Mouse (Mus musculus) thymus, postnatal 4 days (tissue): ENCODE data around the gene Letm1.

Experiments used
- DNase-seq: peaks from one replicate; pipeline ENCODE4 v3.0.0; 2021

Gene Letm1

GRCm38 (mm10) chr5:33705612-33706349, 76.8 kb downstream of the Letm1 start:
- DNase-seq = no peak

- DNase-seq = no peak
These were observed 77.5 kb downstream of the Letm1 start for GRCm38 (mm10) chr5:33704945-33705611.

- no peak for DNase-seq
These were observed 78.6 kb downstream of the Letm1 start for GRCm38 (mm10) chr5:33703999-33704398.

GRCm38 (mm10) chr5:33701832-33702231, 80.8 kb downstream of the Letm1 start:
- no peak for DNase-seq

GRCm38 (mm10) chr5:33700010-33700409, 82.6 kb downstream of the Letm1 start:
- DNase-seq = no peak

GRCm38 (mm10) chr5:33698669-33699068, 83.9 kb downstream of the Letm1 start:
- no peak for DNase-seq

GRCm38 (mm10) chr5:33697947-33698512, 84.6 kb downstream of the Letm1 start:
- DNase-seq = no peak

GRCm38 (mm10) chr5:33697534-33697933, 85.1 kb downstream of the Letm1 start:
- no peak for DNase-seq

GRCm38 (mm10) chr5:33696430-33696829, 86.2 kb downstream of the Letm1 start:
- no peak for DNase-seq

- DNase-seq = no peak
These were observed 86.9 kb downstream of the Letm1 start for GRCm38 (mm10) chr5:33695718-33696121.

- peak; percentile 38 for DNase-seq
These were observed 87.5 kb downstream of the Letm1 start for GRCm38 (mm10) chr5:33694848-33695717.

GRCm38 (mm10) chr5:33694461-33694847, 88.2 kb downstream of the Letm1 start:
- no peak for DNase-seq

- peak; percentile 31 for DNase-seq
These were observed 90.2 kb downstream of the Letm1 start for GRCm38 (mm10) chr5:33692393-33692792.

GRCm38 (mm10) chr5:33689852-33690645, 92.6 kb downstream of the Letm1 start:
- no peak for DNase-seq
